Comparison of ENCODE assay signal across 20 mouse cellular contexts in the genomic region with DNA sequence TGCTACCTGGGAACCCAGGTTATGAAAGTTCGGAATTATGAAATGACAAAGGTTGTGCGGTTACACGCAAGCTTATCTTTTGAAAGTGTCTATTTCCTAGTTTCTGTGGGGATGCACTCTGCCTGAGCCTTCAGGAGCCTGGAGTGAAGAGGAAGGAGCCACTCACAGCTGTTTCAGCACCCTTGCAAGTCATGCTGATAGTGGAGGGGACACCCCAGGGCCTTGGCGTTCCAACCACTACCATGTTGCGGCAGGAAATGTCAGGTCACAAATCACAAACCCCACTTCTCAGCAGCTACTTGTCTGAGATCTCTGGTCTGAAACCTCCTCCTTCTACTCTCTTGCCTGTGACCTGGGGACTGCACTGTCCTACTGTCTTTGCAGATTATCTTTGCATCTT.
DNase-seq lines count a peak whose midpoint lies in the region; ATAC-seq lines count a peak whose summit lies in the region.
"Had no signal": no experiment of that assay in that cellular context is flagged by ENCODE, and none has a peak within 500 bp of the region (broad histone marks: within the 10 kb centered on the region; RNA-seq: fewer than 3 reads in every experiment).

No protein-coding gene starts in this region.

- WGBS in liver, embryonic 12.5 days (ENCODE audit: insufficient replicate concordance): 25% methylated on average over 5 of the region's 5 CpGs
- WGBS in heart, embryonic 11.5 days (ENCODE audit: insufficient replicate concordance): 74% methylated on average over 5 of the region's 5 CpGs

- no peak overlapping the region for H3K9ac ChIP-seq in liver, embryonic 12.5 days
- no peak overlapping the region for H3K9ac ChIP-seq in heart, embryonic 11.5 days (ENCODE audit: low read depth, low read length)
- H3K9ac ChIP-seq: forebrain, embryonic 12.5 days; hindbrain, embryonic 13.5 days; limb, embryonic 12.5 days; lung, embryonic 14.5 days; neural tube, embryonic 12.5 days had no signal

- H3K36me3 ChIP-seq in liver, embryonic 12.5 days: no peaks in the 10 kb centered on the region
- H3K36me3 ChIP-seq in heart, embryonic 11.5 days (ENCODE audit: control insufficient read depth, insufficient read depth, low read length): no peaks in the 10 kb centered on the region
- H3K36me3 ChIP-seq: forebrain, embryonic 12.5 days; hindbrain, embryonic 13.5 days; limb, embryonic 12.5 days; neural tube, embryonic 12.5 days had no signal

- DNase-seq in liver: peak; percentile 26
- DNase-seq in CD4-positive, CD25-positive, alpha-beta regulatory T cell, adult 2 months (ENCODE audit: low read depth, low spot score): peak; percentile 38
- DNase-seq in induced T-regulatory cell, adult 2 months (ENCODE audit: low read depth): peak; percentile 75
- no peak for DNase-seq in cerebellum, adult 11 months
- no peak for DNase-seq in retina, postnatal 1 day
- DNase-seq: cerebellum, postnatal 10 days; gastrocnemius, postnatal 14 days; lung, embryonic 14.5 days; lung, postnatal 4 days; midbrain, embryonic 14.5 days; right cerebral cortex, postnatal 14 days had no signal

- no peak overlapping the region for H3K4me3 ChIP-seq in liver, embryonic 12.5 days
- H3K4me3 ChIP-seq in heart, embryonic 11.5 days (ENCODE audit: low read depth, low read length): no peak overlapping the region
- H3K4me3 ChIP-seq: forebrain, embryonic 12.5 days; hindbrain, embryonic 13.5 days; limb, embryonic 12.5 days; neural tube, embryonic 12.5 days had no signal

- no peak overlapping the region for H3K27ac ChIP-seq in liver, embryonic 12.5 days
- no peak overlapping the region for H3K27ac ChIP-seq in heart, embryonic 11.5 days (ENCODE audit: low read depth, low read length)
- H3K27ac ChIP-seq: forebrain, embryonic 12.5 days; hindbrain, embryonic 13.5 days; kidney, postnatal 0 days; limb, embryonic 12.5 days; neural tube, embryonic 12.5 days had no signal

- no peaks in the 10 kb centered on the region for H3K9me3 ChIP-seq in liver, embryonic 12.5 days (replicated peaks)
- H3K9me3 ChIP-seq in heart, embryonic 11.5 days (replicated peaks; ENCODE audit: control insufficient read depth, low read length): no peaks in the 10 kb centered on the region
- H3K9me3 ChIP-seq: forebrain, embryonic 12.5 days; hindbrain, embryonic 13.5 days; limb, embryonic 12.5 days; neural tube, embryonic 12.5 days had no signal

- no peaks in the 10 kb centered on the region for H3K27me3 ChIP-seq in liver, embryonic 12.5 days (replicated peaks)
- no peaks in the 10 kb centered on the region for H3K27me3 ChIP-seq in heart, embryonic 11.5 days (ENCODE audit: control insufficient read depth, insufficient read depth, low read length)
- H3K27me3 ChIP-seq: forebrain, embryonic 12.5 days; hindbrain, embryonic 13.5 days; limb, embryonic 12.5 days; neural tube, embryonic 12.5 days had no signal

- H3K4me1 ChIP-seq in liver, embryonic 12.5 days: no peaks in the 10 kb centered on the region
- H3K4me1 ChIP-seq in heart, embryonic 11.5 days (ENCODE audit: control insufficient read depth, insufficient read depth, low read length): no peaks in the 10 kb centered on the region
- H3K4me1 ChIP-seq: forebrain, embryonic 12.5 days; hindbrain, embryonic 13.5 days; limb, embryonic 12.5 days; neural tube, embryonic 12.5 days had no signal

- no peak for ATAC-seq in liver, embryonic 12.5 days
- peak; percentile 71 for ATAC-seq in neutrophil, adult 5-6 weeks (ENCODE audit: extremely low read depth, insufficient number of reproducible peaks, low FRiP score, poor library complexity, severe bottlenecking)
- no peak for ATAC-seq in heart, embryonic 11.5 days (replicated peaks; ENCODE audit: insufficient number of reproducible peaks, low FRiP score, low TSS enrichment)
- ATAC-seq: intestine, postnatal 0 days had no signal

- no peak overlapping the region for H3K4me2 ChIP-seq in liver, embryonic 12.5 days
- no peak overlapping the region for H3K4me2 ChIP-seq in heart, embryonic 11.5 days
- H3K4me2 ChIP-seq: forebrain, embryonic 12.5 days; hindbrain, embryonic 13.5 days; limb, embryonic 12.5 days; lung, embryonic 14.5 days; neural tube, embryonic 12.5 days had no signal

Comparison
In these comparisons a context has a peak if more than half of its experiments do, and no peak if none do; other contexts are left out.
1. DNase-seq: peak in liver (single experiment), CD4-positive, CD25-positive, alpha-beta regulatory T cell, adult 2 months (single experiment) and induced T-regulatory cell, adult 2 months (single experiment); none in cerebellum, adult 11 months (single experiment) and retina, postnatal 1 day (single experiment).